Mouse (Mus musculus) spleen, adult 2 months (tissue): ENCODE measurements around the gene Trip10.

ENCODE experiments used
- CTCF ChIP-seq: fragments of 200-500 bp; IDR thresholded peaks from 2 replicates; pipeline ENCODE4 v1.5.1; 2011; ENCODE audit warnings: mild to moderate bottlenecking, inconsistent platforms; ENCODE audit not compliant: insufficient read depth, insufficient read length, insufficient replicate concordance; ENCODE audit errors: extremely low read depth
- POLR2A ChIP-seq: fragments of 200-500 bp; IDR thresholded peaks from 2 replicates; pipeline ENCODE4 v1.6.1; 2011; ENCODE audit warnings: low read depth, low read length, inconsistent platforms

- TF ChIP-seq CTCF (no peak), POLR2A (no peak)
Observed at GRCm38 (mm10) chr17:57256921-57257485, 7.7 kb downstream of the Trip10 start.
